Mouse (Mus musculus) neural tube, embryonic 13.5 days (tissue): ENCODE results near the gene Togaram1. TPM values are rescaled to one million over a fixed set of nuclear protein-coding genes. Genes with fewer than 3 reads are reported as not detected.

Experiments used
- ATAC-seq: fragments of 200-750 bp; cut with Nextera tagmentation; 2 replicates; pipeline ENCODE4 v1.8.0; 2017; ENCODE audit warnings: low read depth, mild to moderate bottlenecking, moderate TSS enrichment, moderate library complexity
- H3K27ac ChIP-seq: fragments of 300-500 bp; sonication (generic); replicated peaks from 2 replicates; pipeline ENCODE4 v1.5.1; 2015; ENCODE audit warnings: moderate library complexity, mild to moderate bottlenecking, inconsistent platforms
- H3K27me3 ChIP-seq: fragments of 300-500 bp; sonication (generic); 2 replicates; pipeline ENCODE4 v1.6.1; 2015; ENCODE audit warnings: mild to moderate bottlenecking, inconsistent platforms
- H3K36me3 ChIP-seq: fragments of 300-500 bp; sonication (generic); 2 replicates; pipeline ENCODE4 v1.6.1; 2015; ENCODE audit warnings: mild to moderate bottlenecking, inconsistent platforms
- H3K4me1 ChIP-seq: fragments of 300-500 bp; sonication (generic); replicated peaks from 2 replicates; pipeline ENCODE4 v1.6.1; 2015; ENCODE audit warnings: inconsistent platforms
- H3K4me2 ChIP-seq: fragments of 300-500 bp; sonication (generic); 2 replicates; pipeline ENCODE4 v1.6.1; 2015; ENCODE audit warnings: inconsistent platforms, mild to moderate bottlenecking, moderate library complexity
- H3K4me3 ChIP-seq: fragments of 300-500 bp; sonication (generic); 2 replicates; pipeline ENCODE4 v1.5.1; 2015; ENCODE audit warnings: mild to moderate bottlenecking, inconsistent platforms
- H3K9ac ChIP-seq: fragments of 300-500 bp; sonication (generic); 2 replicates; pipeline ENCODE4 v1.6.1; 2015; ENCODE audit warnings: moderate library complexity, mild to moderate bottlenecking, inconsistent platforms
- H3K9me3 ChIP-seq: fragments of 300-500 bp; sonication (generic); 2 replicates; pipeline ENCODE4 v1.6.1; 2016; ENCODE audit warnings: inconsistent platforms
- WGBS: fragments of 180-500 bp; shearing (Covaris S2); methylation state at CpG from one replicate; pipeline ENCODE4 v1.1.7; 2015; 5-methylcytosine and 5-hydroxymethylcytosine counted together
- polyA plus RNA-seq: library from polyadenylated mRNA; unstranded; fragments of >200 nt; fragmentation: Nextera tagmentation; extraction: Ambion mirVana; gene quantifications from 2 replicates; pipeline ENCODE4 v1.2.1, GENCODE M21; 2015

Gene Togaram1
- polyA plus RNA-seq, 1 experiment from 2014 or later, result 23.2 TPM

DNA sequence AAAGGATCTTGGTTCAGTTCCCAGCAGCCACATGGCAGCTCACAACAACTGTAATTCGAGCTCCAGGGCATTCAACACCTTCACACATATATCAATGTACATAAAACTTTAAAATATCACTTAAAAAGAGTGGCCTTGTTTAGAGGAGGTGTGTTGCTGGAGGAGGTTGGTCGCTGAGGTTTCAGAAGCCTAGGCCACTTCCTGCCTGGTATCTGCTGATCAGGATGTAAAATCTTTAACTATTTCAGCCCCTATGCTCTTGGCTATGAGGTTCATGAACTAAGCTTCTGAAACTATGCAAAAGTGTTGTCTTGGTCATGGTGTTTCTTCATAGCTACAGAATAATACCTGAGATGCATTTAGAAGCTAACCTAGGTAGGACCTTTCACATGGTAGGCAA lies 99.6 kb downstream of the Togaram1 start:
- Histone ChIP-seq H3K4me2 (no peak overlapping the region), H3K4me1 (no peaks in the 10 kb centered on the region), H3K4me3 (no peak overlapping the region), H3K9me3 (no peaks in the 10 kb centered on the region), H3K36me3 (peaks cover 71% of the 10 kb centered on the region), H3K27me3 (no peaks in the 10 kb centered on the region), H3K9ac (no peak overlapping the region), H3K27ac (no peak overlapping the region)
- 83% methylated on average over 2 of the region's 2 CpGs for WGBS
- no peak for ATAC-seq

DNA sequence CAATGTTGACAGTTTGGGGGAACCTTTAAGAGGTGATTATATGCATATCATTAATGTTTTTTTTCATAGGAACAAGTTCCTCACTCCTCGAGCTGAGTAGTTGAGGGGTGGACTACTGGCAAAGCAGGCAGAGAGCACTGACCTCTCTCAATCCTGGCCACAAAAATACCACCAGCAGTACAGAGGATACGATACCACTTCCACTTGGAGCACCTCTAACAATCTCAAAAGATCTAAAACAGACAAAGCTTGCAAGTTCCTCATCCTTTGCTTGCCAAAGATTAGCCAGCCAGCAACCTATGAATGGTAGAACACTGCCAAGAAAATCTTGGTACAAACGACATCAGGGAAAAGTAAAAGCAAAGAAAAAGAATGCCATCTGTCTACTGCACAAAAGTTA lies 100.6 kb downstream of the Togaram1 start:
- Histone ChIP-seq H3K4me2 (no peak overlapping the region), H3K4me1 (no peaks in the 10 kb centered on the region), H3K36me3 (peaks cover 61% of the 10 kb centered on the region), H3K27me3 (no peaks in the 10 kb centered on the region), H3K9ac (no peak overlapping the region), H3K4me3 (no peak overlapping the region), H3K9me3 (no peaks in the 10 kb centered on the region), H3K27ac (no peak overlapping the region)
- WGBS, result 70% methylated on average over 3 of the region's 3 CpGs
- no peak for ATAC-seq

DNA sequence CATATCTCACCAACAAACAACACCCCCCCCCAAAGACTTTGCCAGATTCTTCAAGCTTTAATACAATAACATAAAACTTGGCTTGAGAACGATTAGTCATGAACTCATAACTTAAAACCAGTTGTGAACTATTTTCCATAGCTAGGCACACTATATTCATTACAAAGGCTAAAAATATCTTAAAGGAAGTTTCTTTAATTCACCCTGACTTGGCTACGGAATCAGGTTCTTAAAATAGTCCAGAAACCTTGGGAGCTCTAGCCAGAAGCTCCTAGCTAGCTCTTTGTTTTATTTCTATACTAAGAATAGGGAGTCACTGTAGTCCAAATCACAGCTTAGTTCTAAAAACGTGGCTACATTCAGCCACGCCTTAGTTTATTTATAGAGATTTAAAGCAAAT lies 102.8 kb downstream of the Togaram1 start:
- Histone ChIP-seq H3K9ac (no peak overlapping the region), H3K4me2 (no peak overlapping the region), H3K27me3 (no peaks in the 10 kb centered on the region), H3K27ac (no peak overlapping the region), H3K36me3 (peaks cover 48% of the 10 kb centered on the region), H3K4me3 (no peak overlapping the region), H3K9me3 (no peaks in the 10 kb centered on the region), H3K4me1 (peaks cover 11% of the 10 kb centered on the region)
- 85% methylated on average over 4 of the region's 4 CpGs for WGBS
- no peak for ATAC-seq

Other genes with a start within 250 kb of the Togaram1 start
- gene Gm527, start 47.9 kb upstream of the Togaram1 start, polyA plus RNA-seq, result 2.7 and 4.3 TPM in 2 replicates
- 22.5 and 24.1 TPM in 2 replicates for gene Klhl28, start 270 bp upstream of the Togaram1 start, polyA plus RNA-seq
- gene Prpf39, start 70.5 kb downstream of the Togaram1 start, polyA plus RNA-seq, result 39.3 and 45.7 TPM in 2 replicates
- 460 and 490 TPM in 2 replicates for gene Fkbp3, start 108.2 kb downstream of the Togaram1 start, polyA plus RNA-seq
- 7.3 and 9.2 TPM in 2 replicates for gene Fancm, start 109.8 kb downstream of the Togaram1 start, polyA plus RNA-seq
- 11.8 and 12.0 TPM in 2 replicates for gene Mis18bp1, start 206.8 kb downstream of the Togaram1 start, polyA plus RNA-seq